ENCODE assay signal across 19 mouse cellular contexts in the genomic region with DNA sequence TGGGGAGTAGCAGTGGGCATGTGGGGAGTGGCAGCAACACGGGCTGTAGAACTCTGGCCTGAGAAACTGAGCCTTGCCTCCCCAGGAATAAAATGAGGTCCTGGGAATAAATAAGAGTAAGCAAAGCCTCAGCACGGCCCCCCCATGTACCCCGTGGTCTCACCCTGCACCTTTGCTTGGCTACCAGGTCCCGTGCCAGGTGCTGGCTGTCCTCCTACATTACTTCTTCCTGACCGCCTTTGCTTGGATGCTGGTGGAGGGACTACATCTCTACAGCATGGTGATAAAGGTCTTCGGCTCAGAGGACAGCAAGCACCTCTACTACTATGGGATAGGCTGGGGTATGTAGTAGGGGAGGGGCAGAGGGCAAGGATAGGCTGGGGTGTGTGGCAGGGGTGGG.
"Had no signal": no experiment of that assay in that cellular context is flagged by ENCODE, and none has a peak within 500 bp of the region (broad histone marks: within the 10 kb centered on the region; RNA-seq: fewer than 3 reads in every experiment).

No protein-coding gene starts in this region.

- H3K27ac ChIP-seq: kidney, embryonic 15.5 days; limb, embryonic 10.5 days; limb, embryonic 13.5 days; macrophage; midbrain, embryonic 13.5 days; stomach, postnatal 0 days had no signal

- H3K4me2 ChIP-seq: kidney, embryonic 15.5 days; limb, embryonic 13.5 days; lung, embryonic 14.5 days; midbrain, embryonic 13.5 days had no signal

- H3K4me1 ChIP-seq: limb, embryonic 13.5 days had no signal

- H3K9ac ChIP-seq: kidney, embryonic 15.5 days; limb, embryonic 13.5 days; lung, embryonic 14.5 days; midbrain, embryonic 13.5 days had no signal

- ATAC-seq: lung, postnatal 0 days; midbrain, embryonic 13.5 days; midbrain, embryonic 16.5 days had no signal

- H3K36me3 ChIP-seq: kidney, embryonic 15.5 days; limb, embryonic 10.5 days; limb, embryonic 13.5 days; midbrain, embryonic 13.5 days had no signal

- H3K9me3 ChIP-seq: kidney, embryonic 15.5 days; limb, embryonic 10.5 days; limb, embryonic 13.5 days; midbrain, embryonic 13.5 days had no signal

- H3K4me3 ChIP-seq: kidney, embryonic 15.5 days; limb, embryonic 10.5 days; limb, embryonic 13.5 days; midbrain, embryonic 13.5 days had no signal

- DNase-seq: kidney, adult 11 months; kidney, adult 8-10 months; kidney, postnatal 14 days; kidney, postnatal 4 days; lung, embryonic 14.5 days; right cerebral cortex, adult 18-20 months; right cerebral cortex, postnatal 14 days; right cerebral cortex, postnatal 4 days; thymus, adult 2 months; thymus, postnatal 14 days; thymus, postnatal 4 days had no signal
